Mouse (Mus musculus): ENCODE data around the gene Ptpn6. TPM values are rescaled to one million over a fixed set of nuclear protein-coding genes. Genes with fewer than 3 reads are reported as not detected.

Gene Ptpn6
- 9.4 and 9.6 TPM in 2 replicates for polyA plus RNA-seq (2012; rRNA removed)
- 13.9 and 14.2 TPM in 2 replicates for polyA plus RNA-seq (2014; fragmentation: Nextera tagmentation; extraction: Ambion mirVana)

DNA sequence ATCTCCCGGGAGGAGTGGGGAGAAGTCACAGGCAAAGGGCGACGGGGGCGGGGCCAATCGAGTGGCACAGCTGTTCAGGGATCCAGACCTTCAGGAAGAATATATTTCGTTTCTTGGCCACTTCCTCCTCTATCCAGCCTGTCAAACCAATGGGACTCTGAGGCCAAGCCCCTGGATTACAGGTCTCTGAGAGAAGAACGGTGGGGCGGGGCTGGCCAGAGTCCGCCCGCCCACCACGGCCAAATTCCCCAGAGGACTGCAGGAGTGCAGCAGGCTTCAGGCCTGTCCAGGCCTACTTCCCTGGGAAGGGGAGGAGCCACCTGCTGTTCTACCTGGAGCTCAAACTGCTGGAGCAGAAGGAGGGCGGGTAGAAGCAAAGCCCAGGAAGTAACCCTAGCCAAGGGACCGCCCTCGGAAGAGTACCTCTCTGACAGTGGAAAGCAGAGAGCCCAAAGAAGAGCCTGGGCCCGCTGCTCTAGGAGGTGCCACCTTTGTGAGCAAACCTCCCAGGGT lies at the start of gene Ptpn6:
TSS of gene Ptpn6 (minus strand) at position 204 of the 513 bp plus-strand sequence.
- no peaks in the 10 kb centered on the region for H3K9me3 ChIP-seq (ENCODE audit: control insufficient read depth, low read length)
- 30% methylated on average over 15 of the region's 15 CpGs for WGBS
- ATAC-seq (ENCODE audit: low FRiP score, low read depth) (no peak), DNase-seq (ENCODE audit: low spot score) (no peak)
- H3K4me1 ChIP-seq (ENCODE audit: control insufficient read depth, insufficient read depth, low read length): peaks cover 7% of the 10 kb centered on the region
- no peak within 1 kb of the TSS for H3K4me3 ChIP-seq (replicated peaks; ENCODE audit: low read length)
- H3K27ac ChIP-seq (replicated peaks; ENCODE audit: low read depth, low read length): no peak within 1 kb of the TSS
- H3K27me3 ChIP-seq (ENCODE audit: control insufficient read depth, insufficient read depth, low read length): no peaks in the 10 kb centered on the region
- H3K4me2 ChIP-seq (replicated peaks; ENCODE audit: low read depth, low read length, severe bottlenecking): 0 out of 2 replicates have a peak within 1 kb of the TSS, but pooled peaks have one; percentile 6
- no peak for TF ChIP-seq POLR2A (IDR thresholded peaks at IDR 0.05; ENCODE audit: borderline replicate concordance, extremely low read depth, insufficient read depth, insufficient read length)
- no peak within 1 kb of the TSS; the same call in 1 of the 2 replicates for H3K9ac ChIP-seq (ENCODE audit: low read depth, low read length, severe bottlenecking)
- H3K36me3 ChIP-seq (ENCODE audit: control insufficient read depth, insufficient read depth, low read length): peaks cover 14% of the 10 kb centered on the region

DNA sequence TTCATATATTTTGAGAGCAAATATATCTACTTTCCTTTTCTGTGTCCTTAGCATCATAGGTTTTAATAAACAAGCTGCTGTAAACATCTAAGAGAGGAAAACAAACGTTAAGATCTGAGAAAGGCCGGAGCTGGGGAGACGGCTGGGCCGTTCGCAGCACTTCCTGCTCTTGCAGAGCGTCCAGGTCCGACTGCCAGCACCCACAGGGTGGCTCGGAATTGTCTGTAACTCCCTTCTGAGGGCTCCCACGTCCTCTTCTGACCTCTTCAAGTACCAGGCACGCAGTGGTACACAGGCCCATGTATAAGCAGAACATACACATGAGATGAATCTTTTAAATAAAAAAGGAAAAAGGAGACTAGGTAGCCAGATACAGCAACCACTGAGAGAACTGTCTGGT lies 49.2 kb upstream of the Ptpn6 start:
- Histone ChIP-seq H3K4me2 (replicated peaks; ENCODE audit: low read depth, low read length, severe bottlenecking) (no peak overlapping the region), H3K36me3 (ENCODE audit: control insufficient read depth, insufficient read depth, low read length) (no peaks in the 10 kb centered on the region), H3K9me3 (ENCODE audit: control insufficient read depth, low read length) (no peaks in the 10 kb centered on the region), H3K4me1 (ENCODE audit: control insufficient read depth, insufficient read depth, low read length) (no peaks in the 10 kb centered on the region), H3K9ac (ENCODE audit: low read depth, low read length, severe bottlenecking) (no peak overlapping the region), H3K4me3 (replicated peaks; ENCODE audit: low read length) (no peak overlapping the region), H3K27me3 (ENCODE audit: control insufficient read depth, insufficient read depth, low read length) (no peaks in the 10 kb centered on the region), H3K27ac (replicated peaks; ENCODE audit: low read depth, low read length) (no peak overlapping the region)
- 73% methylated on average over 10 of the region's 10 CpGs for WGBS
- ATAC-seq (ENCODE audit: low FRiP score, low read depth) (no peak), DNase-seq (ENCODE audit: low spot score) (no peak)
- TF ChIP-seq POLR2A (IDR thresholded peaks at IDR 0.05; ENCODE audit: borderline replicate concordance, extremely low read depth, insufficient read depth, insufficient read length): no peak

GRCm38 (mm10) chr6:124786756-124787420 lies 48.4 kb upstream of the Ptpn6 start:
- ATAC-seq (ENCODE audit: low FRiP score, low read depth): no peak
- Histone ChIP-seq H3K9me3 (ENCODE audit: control insufficient read depth, low read length) (no peaks in the 10 kb centered on the region), H3K4me2 (replicated peaks; ENCODE audit: low read depth, low read length, severe bottlenecking) (no peak overlapping the region), H3K4me3 (replicated peaks; ENCODE audit: low read length) (no peak overlapping the region), H3K4me1 (ENCODE audit: control insufficient read depth, insufficient read depth, low read length) (no peaks in the 10 kb centered on the region), H3K9ac (ENCODE audit: low read depth, low read length, severe bottlenecking) (no peak overlapping the region), H3K27me3 (ENCODE audit: control insufficient read depth, insufficient read depth, low read length) (no peaks in the 10 kb centered on the region), H3K36me3 (ENCODE audit: control insufficient read depth, insufficient read depth, low read length) (no peaks in the 10 kb centered on the region), H3K27ac (replicated peaks; ENCODE audit: low read depth, low read length) (no peak overlapping the region)
- no peak for DNase-seq (ENCODE audit: low spot score)
- WGBS: 49% methylated on average over 8 of the region's 8 CpGs
- TF ChIP-seq POLR2A (IDR thresholded peaks at IDR 0.05; ENCODE audit: borderline replicate concordance, extremely low read depth, insufficient read depth, insufficient read length): no peak

DNA sequence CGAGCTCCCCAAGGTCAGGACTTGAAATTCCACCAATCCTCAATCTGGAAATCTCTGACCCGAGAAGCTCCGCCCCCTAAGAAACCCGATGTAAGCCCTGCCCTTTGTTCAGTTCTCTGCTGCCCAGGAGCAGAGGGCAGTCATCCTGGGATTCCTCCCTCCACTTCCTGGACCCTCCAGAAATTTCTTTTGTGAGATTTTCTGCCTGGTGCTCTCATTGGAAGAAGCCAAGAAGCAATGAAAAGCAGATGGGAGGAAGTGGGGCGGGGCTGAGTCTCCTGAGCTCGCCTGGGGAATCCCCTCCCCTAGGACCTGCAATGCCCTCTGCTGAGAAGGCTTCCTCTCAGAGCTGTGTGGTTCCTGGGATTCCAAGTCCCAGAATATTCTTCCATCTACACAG lies 43.9 kb upstream of the Ptpn6 start:
- H3K27ac ChIP-seq (replicated peaks; ENCODE audit: low read depth, low read length): no peak overlapping the region
- no peak overlapping the region for H3K4me2 ChIP-seq (replicated peaks; ENCODE audit: low read depth, low read length, severe bottlenecking)
- H3K9ac ChIP-seq (ENCODE audit: low read depth, low read length, severe bottlenecking): no peak overlapping the region
- ATAC-seq (ENCODE audit: low FRiP score, low read depth) (0 out of 2 replicates have a peak, but pooled peaks have one; percentile 11), DNase-seq (ENCODE audit: low spot score) (peak; percentile 77)
- no peaks in the 10 kb centered on the region for H3K9me3 ChIP-seq (ENCODE audit: control insufficient read depth, low read length)
- no peak overlapping the region for H3K4me3 ChIP-seq (replicated peaks; ENCODE audit: low read length)
- H3K4me1 ChIP-seq (ENCODE audit: control insufficient read depth, insufficient read depth, low read length): peaks cover 15% of the 10 kb centered on the region
- TF ChIP-seq POLR2A (IDR thresholded peaks at IDR 0.05; ENCODE audit: borderline replicate concordance, extremely low read depth, insufficient read depth, insufficient read length): no peak
- H3K36me3 ChIP-seq (ENCODE audit: control insufficient read depth, insufficient read depth, low read length): no peaks in the 10 kb centered on the region
- H3K27me3 ChIP-seq (ENCODE audit: control insufficient read depth, insufficient read depth, low read length): no peaks in the 10 kb centered on the region
- 19% methylated on average over 6 of the region's 6 CpGs for WGBS

GRCm38 (mm10) chr6:124780917-124781316 lies 42.4 kb upstream of the Ptpn6 start:
- ATAC-seq (ENCODE audit: low FRiP score, low read depth) (no peak), DNase-seq (ENCODE audit: low spot score) (no peak)
- TF ChIP-seq POLR2A (IDR thresholded peaks at IDR 0.05; ENCODE audit: borderline replicate concordance, extremely low read depth, insufficient read depth, insufficient read length): no peak
- WGBS: 86% methylated on average over 7 of the region's 7 CpGs
- Histone ChIP-seq H3K27me3 (ENCODE audit: control insufficient read depth, insufficient read depth, low read length) (no peaks in the 10 kb centered on the region), H3K36me3 (ENCODE audit: control insufficient read depth, insufficient read depth, low read length) (no peaks in the 10 kb centered on the region), H3K9me3 (ENCODE audit: control insufficient read depth, low read length) (no peaks in the 10 kb centered on the region), H3K9ac (ENCODE audit: low read depth, low read length, severe bottlenecking) (no peak overlapping the region), H3K27ac (replicated peaks; ENCODE audit: low read depth, low read length) (no peak overlapping the region), H3K4me2 (replicated peaks; ENCODE audit: low read depth, low read length, severe bottlenecking) (no peak overlapping the region), H3K4me1 (ENCODE audit: control insufficient read depth, insufficient read depth, low read length) (peaks cover 15% of the 10 kb centered on the region), H3K4me3 (replicated peaks; ENCODE audit: low read length) (no peak overlapping the region)
